Mouse (Mus musculus) R1 (cell line): ENCODE results near the gene Jag1.

Experiments
- DNase-seq: peaks from one replicate; pipeline ENCODE4 v3.0.0-alpha.2; 2018; ENCODE audit warnings: low read depth, low spot score

Jag1 gene

DNA sequence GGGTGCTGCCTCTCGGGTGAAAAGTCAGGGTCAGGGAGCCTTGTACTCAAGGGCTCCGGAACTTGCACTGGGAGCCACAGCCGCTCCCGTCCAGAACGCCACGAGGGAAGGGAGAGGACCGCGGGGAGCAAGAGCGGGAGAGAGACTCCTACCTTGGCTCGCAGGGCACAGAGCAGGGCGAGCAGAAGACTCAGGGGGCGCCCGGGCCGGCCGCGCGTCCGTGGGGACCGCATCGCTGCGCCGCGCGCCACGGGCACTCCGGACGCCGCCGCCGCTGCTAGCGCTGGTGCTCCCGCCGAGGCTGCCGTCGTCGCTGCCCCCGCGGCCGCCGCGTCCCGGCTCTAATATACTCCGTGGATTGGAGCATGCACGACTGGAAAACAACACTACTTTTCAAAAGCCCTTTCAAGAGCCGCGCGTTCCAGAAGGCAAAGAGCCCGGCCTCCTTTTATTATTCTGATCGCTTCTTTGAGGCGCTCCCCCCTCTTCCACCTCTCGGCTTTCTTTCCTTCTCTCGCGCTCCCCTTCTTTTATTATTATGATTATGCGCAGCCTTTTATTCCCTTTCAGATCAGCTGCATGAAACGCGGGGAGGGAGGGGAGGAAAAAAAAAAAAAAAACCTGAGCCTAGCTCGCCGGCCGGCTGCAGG lies at the start of gene Jag1:
TSS of gene Jag1 (minus strand) at position 620 of the 650 bp plus-strand sequence.
- DNase-seq, result peak; percentile 95

DNA sequence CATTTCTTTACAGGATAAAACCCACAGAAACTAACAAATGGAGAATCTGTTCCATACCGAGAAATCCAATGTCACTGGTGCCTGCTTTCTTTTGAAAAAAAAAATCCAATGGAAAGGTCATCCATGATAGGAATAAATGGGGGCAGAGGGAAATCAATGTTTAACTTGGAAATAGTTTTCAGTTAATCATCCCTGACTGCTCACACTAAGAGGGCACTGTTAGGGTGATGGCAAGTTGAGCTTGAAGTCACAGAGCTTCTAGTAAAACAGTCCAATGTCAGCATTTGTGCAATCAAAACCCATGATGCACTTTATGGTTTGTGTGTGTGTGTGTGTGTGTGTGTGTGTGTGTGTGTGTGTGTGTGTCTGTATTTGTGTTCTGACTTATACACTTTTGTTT lies 39.6 kb upstream of the Jag1 start:
- no peak for DNase-seq

DNA sequence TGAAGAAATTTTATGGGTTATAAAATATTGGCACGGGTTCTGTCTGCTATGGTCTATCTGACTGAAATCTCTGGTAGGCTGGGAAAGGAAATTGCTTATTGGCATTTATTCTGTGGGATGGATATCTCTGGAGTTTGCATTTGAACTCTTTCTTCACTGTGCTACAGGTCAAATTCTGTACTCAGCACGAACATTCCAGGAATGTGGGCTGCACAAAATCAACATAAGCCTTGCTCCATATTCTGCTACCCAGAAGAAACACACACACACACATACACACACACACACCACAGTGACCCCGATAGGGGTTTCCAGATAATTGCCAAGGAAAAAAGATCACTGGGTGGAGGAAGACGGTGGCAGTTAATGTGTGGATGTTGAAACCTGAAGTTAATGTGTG lies 37.4 kb upstream of the Jag1 start:
- no peak for DNase-seq

DNA sequence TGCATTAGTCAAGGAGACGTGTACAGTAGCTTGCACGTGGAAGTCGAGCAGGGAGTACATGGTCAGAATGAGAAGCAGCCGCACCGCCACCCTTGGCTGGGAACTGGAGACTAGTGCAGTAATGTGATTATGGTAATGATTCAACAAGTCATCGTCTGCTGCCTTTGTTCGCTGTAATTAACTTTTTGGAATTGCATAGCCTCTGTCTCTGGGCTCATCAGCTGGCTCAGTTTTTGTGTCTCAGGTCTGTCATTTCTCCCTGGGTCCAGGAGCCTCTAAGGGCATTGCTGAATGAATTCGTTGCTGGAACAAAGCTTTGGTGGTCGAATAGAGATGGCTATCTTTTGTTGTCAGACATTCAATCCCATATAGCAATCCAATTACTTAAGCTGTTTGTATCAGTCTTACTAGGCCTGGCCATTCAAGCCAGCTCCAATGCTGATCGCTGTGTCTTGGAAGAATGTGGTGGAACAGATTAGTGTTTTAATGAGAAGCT lies 36.8 kb upstream of the Jag1 start:
- peak; percentile 3 for DNase-seq

DNA sequence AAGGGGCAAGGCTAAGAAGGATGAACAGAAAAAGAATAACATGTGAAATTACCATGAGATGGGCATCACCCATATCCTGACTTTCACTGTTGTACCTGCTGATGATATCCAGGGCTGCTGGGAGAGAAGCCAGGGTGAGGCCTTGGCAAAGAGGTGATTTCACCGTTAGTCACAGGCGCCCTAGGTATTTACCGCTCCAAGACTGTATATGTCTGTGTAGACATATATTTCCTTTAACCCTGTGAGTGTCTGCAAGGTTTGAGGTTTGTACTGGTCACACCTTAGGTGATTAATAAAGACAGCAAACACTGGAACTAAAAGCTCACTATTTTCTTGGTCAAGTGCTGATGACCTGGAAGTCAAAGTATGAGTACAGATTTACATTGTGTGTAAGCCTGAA lies 34.5 kb upstream of the Jag1 start:
- DNase-seq, result no peak

DNA sequence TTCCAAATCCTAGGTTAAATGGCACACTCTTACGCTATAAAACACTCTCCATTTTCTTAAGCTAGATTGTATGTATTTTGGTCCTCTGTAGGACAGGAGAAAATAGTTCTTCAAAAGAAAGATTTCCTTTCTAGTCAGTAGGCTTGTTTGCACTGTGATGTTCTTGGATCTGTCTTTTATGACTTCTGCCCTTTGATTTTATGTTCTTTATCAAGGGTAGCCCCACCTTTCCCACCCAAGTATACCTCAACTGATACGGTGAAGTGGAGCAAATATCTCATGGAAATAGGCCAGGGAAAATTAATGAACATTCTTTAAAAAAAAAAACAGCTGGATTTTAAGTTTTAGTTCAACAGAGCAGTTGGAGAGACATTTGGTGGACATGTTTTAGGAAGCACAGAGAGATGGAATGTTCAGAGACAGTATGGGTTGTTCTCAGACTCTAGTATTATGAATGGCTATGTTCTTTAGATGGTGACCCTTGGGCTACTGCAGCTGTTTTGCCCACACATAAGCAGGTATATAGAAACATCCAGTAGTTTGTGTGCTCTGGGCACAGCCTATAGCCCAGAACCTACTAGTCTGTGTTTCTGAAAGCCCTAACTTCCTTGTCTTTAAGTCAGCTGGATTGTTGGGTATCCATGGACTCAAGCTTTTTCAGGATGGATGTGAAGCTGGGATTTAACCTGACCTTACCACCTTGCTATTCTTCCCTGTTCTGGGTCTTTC lies 30.7 kb upstream of the Jag1 start:
- DNase-seq, result no peak

DNA sequence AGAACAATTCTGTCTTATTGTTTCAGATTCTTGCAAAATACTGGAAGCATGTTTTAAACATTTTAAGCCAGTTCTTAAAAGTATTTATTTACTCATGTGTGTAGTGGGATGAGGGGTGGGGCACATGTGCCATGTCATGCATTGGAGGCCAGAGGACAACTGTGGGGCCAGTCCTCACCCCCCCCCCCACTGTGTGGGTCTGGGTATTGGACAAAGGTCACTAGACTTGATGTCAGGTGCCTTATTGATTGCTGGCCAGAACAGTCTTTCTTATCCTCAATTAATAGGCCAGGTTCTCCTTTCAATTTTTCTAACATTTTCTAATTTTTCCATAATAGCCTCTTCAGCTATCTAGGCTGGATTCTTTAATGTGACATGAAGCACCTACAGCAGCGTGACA lies 21.6 kb upstream of the Jag1 start:
- no peak for DNase-seq

DNA sequence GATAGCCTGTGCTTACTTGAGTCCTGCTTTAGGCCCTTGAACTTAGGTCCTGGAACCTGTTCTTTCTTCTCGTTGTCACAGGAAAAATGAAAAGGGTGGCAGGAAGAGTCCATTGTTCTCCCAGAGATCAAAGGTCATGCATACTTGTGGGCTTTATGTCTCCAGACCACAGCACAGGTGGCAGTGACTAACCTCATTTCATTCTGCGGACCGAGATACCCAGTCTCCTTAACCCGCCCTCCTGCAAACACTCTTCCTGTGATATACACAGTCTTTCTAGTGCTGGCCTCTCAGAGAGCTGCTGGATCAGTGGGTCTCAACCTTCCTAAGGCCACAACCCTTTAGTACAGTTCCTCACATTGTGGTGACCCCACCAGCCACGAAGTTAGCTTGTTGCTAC lies 17.6 kb upstream of the Jag1 start:
- DNase-seq, result no peak

DNA sequence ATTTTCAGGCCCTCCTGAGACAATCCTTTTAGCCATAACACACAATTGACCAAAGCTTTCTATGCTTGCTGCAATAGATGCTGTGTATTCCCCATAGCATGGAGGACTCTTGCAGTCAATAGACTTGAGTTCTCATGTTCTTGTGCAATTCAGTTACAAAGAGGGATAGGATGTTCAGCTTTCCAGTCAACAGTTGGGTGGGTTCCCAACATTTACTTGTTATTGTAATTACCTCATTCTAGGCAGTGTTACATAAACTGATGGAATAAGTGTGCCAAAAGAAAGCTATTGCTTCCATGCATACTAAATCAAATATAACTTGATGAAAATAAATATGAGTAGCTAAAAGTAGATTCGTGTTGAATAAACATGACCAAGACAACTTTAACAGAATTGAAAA lies 8.4 kb upstream of the Jag1 start:
- DNase-seq, result no peak

DNA sequence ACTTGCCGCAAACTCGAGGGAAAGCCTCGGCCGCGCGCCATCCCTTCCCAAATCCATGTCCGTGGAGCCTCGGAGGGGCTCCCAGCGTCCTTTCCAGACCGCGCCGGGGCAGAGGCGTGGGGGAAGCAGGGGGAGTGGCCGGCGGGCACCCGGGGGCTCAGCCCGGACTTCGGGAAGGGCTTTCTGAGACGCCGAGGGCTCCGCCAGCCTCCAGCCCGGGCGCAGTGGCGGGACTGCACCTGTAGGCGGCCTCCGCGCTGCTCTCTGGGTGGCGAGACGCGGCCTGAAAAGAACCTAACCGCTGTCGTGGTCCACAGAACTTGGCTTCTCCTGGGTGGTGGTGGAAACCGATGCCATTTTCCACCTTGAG lies 862 bp upstream of the Jag1 start:
- DNase-seq, result peak; percentile 82

DNA sequence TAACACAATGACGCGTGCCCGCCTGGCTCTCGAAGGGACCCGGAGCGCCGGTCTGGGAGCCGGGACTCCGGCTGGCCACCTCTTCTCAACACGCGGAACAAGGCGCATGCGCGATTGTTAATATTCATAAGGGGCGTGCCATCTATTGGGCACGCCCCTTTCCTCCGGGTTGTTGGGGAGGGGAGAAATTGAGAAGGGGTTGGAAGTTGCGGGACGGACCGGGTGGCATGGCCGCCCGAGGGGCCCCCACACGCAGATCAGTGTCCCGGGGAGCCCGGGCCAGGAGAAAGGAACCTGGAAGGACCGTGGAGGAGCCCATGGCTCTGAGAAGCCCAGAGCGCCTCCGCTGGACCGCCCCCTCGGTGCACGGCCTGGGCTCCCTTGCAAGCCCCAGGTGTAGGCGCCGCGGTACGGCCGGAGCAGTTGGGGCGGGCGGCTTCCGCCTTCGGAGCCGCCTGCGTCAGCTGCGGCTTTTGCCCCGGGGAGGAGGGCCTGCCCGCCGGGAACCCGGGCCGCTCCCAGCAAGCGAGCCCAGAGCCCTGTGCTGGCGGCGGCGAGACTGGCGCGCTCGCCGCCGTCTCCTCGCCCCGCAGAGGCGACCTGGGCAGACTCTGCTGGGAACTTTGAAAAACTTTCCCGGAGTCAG lies 354 bp upstream of the Jag1 start:
- DNase-seq, result no peak

DNA sequence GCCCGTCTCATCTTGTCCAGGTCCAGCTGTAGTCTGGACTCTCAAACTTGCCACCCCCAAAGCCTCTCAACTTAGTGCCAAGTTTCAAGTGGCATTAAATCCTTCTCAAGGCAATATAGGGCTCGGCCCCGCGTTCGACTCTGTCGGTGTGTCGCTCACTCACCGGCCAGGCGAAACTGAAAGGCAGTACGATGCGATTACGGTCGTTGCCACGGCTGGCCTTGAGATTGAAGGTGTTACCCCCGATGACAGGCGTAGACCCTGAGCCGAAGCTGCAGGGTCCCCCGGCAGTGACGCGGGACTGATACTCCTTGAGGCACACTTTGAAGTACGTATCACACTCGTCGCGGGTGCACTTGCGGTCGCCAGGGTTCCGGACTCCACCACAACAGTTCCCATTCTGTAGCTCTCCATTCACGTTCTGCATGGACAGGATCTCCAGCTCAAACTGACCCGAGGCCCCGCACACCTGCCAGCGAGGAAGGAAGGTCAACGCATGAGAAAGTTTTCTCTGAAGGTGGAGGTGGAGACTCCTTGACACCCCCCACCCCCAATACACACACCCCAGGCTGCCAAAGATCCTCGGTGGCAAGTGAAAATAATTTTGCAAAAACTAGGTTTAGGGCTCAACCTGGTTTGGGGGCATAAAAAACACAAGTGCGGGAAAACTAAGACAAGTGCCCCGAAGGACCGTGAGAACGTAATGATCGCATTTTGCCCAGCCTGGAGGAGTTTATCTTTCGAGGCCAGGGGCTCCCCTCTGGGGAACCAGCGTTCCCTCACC lies 1.0 kb downstream of the Jag1 start:
- DNase-seq, result peak; percentile 26

DNA sequence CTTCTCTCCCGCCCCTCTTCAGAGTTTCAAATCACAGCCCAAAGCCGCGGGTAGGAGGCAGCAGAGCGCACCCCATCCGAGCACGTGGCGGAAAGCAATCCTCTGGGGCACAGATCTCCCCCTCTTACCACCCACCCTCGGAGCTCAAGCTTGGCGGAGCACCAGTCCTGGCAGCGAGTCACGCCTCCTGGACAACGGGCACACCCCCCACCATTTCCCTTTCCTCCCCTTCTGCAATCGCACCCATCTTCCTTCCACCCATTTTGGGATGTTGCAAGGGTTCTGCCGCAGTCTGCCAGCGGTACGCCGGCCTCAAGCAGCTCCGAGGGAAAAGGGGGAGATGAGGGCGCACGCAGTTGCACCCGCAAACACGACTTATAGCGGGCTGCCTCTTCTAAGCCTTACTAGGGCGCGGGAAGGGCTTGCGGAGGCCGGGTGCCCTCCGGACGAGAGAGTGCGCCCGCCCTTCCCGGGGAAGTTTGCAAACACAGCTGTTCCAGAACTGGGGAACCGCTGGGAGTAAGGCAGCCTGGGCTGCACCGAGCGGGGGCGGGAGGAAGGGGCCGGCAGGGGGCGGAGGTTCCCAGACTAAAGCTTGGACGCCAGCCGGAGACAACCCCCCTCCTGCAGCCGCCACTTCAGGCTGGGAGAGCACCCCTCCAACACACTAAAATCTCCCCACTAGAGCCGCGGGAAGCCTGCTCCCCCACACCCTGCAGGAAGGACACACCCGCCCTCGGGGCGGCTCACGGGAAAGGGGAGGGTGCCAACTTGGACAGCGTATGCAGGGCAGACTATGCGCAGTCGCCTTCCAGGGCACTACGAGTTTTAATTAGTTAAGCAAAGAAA lies 2.0 kb downstream of the Jag1 start:
- peak; percentile 75 for DNase-seq

DNA sequence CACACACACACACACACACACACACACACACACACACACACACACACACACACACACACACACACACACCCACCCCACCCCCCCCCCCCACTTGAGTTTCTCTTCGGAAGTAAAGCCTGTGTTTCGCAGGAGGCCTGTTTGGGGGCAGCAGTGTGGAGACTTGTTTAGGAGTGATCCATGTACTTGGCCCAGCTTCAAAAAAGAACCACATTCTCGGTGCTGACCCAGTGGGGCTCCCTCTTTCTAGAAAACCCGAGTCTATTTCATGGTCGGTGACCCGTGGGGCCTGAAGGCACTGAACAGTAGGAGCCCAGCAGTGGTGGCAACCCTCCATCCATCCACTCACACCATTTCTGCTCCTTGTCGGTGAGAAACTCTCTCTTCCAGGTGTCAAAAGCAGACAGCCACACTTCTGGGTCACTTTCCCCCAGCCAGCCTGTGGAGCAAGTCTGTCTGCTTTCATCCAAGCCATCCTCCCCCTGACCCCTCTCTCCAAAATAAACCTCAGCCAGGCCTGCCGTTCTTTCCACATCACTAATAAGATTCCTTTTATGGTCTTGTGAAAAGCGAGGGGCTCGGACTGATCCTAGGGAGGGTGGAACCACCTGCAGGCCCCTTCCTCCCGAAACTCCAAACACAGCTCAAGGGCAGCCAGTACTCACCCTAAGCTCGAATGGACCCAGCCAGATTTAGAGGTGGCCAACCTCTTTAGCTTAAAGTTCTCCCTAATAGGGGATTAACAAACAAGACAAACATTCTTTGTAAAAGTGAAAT lies 3.0 kb downstream of the Jag1 start:
- DNase-seq, result no peak

DNA sequence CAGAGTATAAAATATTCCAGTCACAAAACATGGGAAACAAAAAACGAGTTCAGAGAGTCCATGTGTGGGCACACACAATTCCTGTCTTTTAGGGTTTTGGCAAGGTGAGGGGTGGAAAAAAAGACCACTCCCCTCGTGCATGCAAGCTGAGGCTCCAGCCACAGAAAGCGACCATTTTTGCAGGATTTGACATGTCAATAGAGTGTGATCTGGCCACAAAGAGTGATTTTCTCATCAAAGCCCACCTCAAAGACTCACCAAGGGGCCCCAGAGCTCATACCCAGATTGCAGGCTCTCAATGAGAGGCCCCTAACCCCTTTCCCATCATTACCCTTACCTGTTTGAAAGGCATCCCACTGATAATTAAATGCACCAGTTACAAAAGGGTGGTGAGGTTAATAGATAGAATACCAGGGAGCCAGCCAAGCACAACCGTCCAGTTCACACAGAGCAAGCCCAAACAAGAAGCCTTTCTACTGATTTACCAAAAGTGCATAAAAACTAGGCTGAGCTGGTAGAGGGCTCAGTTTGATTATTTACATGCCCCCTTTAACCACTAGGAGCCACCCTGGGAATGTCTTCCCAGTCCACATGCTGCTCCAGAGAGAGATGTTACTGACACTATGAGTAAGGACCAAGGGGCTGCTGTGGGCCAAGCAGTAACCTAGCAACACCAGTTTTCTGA lies 6.1 kb downstream of the Jag1 start:
- DNase-seq, result no peak

DNA sequence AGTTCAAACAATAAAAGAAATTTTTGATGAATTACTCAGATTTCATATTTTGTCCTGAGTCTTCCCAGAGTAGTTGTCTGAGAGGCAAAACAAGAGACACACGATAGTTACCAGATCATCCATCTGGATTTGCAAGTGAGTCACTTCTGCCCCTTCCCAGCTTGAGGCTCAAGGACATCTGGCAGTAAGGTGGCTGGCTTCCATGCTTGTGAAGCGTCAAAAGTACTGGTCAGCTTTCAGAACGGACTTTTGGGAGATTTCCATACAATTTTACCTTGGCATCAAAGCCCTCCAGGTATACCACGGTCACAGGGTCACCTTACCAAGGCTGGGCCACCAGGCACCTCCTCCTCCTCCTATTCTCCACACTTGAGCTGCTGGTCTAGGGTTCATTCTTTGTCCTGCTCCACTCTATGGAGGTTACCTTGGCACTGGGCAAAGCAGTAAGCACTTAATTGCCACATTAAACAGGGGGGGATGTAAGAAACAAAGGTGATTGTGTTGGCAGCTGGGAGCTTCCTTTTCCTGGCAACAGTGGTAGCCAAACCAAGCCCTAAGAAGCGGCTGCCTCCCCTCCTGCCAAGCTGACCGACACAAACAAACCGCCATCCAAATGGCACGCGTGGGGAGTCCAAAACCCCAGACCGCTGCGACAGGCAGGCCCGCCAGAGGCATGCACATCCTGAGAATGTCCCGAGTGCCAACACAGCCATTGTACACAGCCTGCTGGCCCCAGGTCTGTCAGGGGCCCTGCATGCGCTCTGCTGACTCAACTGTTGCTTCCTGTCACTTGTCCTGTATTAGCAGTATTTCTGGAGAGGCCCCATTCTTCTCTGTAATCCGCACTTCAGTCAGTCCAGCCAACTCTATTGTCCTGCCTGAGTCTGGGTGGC lies 6.9 kb downstream of the Jag1 start:
- DNase-seq, result no peak

DNA sequence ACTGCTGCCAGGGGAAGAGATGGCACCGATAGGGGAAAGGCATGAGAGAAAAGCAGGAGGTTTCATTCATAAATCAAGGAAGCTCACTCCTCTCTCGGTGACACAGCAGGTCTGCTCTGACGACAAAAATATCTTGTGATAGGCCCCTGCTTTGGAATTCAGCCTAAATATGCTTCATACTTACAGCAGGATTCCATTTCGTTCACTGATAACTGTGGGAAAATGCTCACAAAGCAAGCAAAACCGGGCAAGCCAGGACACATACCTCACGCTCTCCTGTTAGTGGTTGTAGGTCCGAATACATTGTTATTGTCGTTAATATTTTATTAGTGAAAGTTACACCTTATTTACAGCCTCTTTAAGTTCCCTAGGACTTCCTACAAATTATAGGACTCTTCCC lies 8.5 kb downstream of the Jag1 start:
- no peak for DNase-seq

DNA sequence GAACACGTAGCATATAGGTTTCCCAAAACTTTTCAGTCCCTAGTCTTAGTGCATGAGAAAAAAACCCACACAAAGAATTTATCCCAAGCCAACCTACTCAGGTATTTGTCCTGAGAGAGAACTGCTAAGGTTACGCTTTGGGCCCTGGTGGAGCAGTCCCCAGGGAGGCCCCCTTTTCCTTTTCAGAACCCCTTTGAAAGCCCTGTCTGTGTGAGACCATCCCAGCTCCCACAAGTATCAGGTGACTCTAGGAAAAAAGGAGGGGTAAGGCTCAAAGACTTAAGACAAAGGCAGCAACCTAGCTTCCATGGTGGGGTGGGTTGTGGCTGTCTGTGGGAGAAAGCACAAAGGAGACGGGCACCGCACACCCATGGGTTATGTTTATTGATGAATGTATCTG lies 9.2 kb downstream of the Jag1 start:
- DNase-seq, result no peak

DNA sequence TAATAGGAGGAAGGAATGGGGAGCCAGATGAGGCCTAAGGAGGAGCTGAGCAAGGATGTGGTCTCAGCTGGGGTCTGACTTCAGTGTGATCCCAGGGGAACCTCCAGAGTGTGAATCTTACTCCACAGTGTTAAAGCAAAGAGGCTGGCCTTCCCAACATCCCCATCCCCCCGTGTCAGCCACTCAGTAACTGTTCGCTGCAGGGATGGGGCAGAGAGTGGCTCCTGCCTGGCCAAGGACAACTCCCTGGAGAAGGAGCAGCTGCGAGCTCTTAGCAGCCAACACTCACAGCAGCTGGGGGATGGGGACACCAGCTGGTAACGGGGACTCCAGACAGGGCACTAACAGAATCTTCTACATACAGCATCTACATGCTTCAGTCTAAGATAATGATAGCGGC lies 15.4 kb downstream of the Jag1 start:
- no peak for DNase-seq
